Mouse (Mus musculus) splenic B cell, adult 2 months (primary cell): ENCODE measurements around the gene Wee1.
"Not testable (repeated sequence)": the region's sequence is repeated elsewhere in the genome, so short reads cannot be mapped to it uniquely, and the experiment has no call there.

Experiments used
- DNase-seq: peaks from one replicate; pipeline ENCODE4 v3.0.0-alpha.2; 2011; ENCODE audit warnings: low read depth, low spot score
- H3K27me3 ChIP-seq: 2 replicates; pipeline ENCODE4 v1.6.1; 2012; ENCODE audit warnings: mild to moderate bottlenecking, low read length, moderate library complexity, mixed read lengths; ENCODE audit not compliant: control insufficient read depth, poor library complexity, insufficient read depth, severe bottlenecking
- H3K36me3 ChIP-seq: 2 replicates; pipeline ENCODE4 v1.6.1; 2012; ENCODE audit warnings: mild to moderate bottlenecking, low read length, moderate library complexity, mixed read lengths; ENCODE audit not compliant: control insufficient read depth, poor library complexity, insufficient read depth, severe bottlenecking

Wee1 gene

GRCm38 (mm10) chr7:110110061-110110656 lies 11.7 kb upstream of the Wee1 start:
- Histone ChIP-seq H3K36me3 (no peaks in the 10 kb centered on the region), H3K27me3 (no peaks in the 10 kb centered on the region)
- DNase-seq: no peak

GRCm38 (mm10) chr7:110114699-110115098 lies 7.1 kb upstream of the Wee1 start:
- Histone ChIP-seq H3K36me3 (no peaks in the 10 kb centered on the region), H3K27me3 (no peaks in the 10 kb centered on the region)
- no peak for DNase-seq

GRCm38 (mm10) chr7:110116731-110117291 lies 5.0 kb upstream of the Wee1 start:
- Histone ChIP-seq H3K36me3 (no peaks in the 10 kb centered on the region), H3K27me3 (no peaks in the 10 kb centered on the region)
- no peak for DNase-seq

- H3K36me3 ChIP-seq: no peaks in the 10 kb centered on the region
- DNase-seq: no peak
Observed at GRCm38 (mm10) chr7:110118448-110118847, 3.4 kb upstream of the Wee1 start.

GRCm38 (mm10) chr7:110120157-110120784 lies 1.6 kb upstream of the Wee1 start:
- no peaks in the 10 kb centered on the region for H3K27me3 ChIP-seq
- DNase-seq: no peak
- H3K36me3 ChIP-seq: no peaks in the 10 kb centered on the region

More at GRCm38 (mm10) chr7:110118448-110118847, 3.4 kb upstream of the Wee1 start:
- no peaks in the 10 kb centered on the region for H3K27me3 ChIP-seq

- H3K27me3 ChIP-seq: no peaks in the 10 kb centered on the region
Observed at GRCm38 (mm10) chr7:110121162-110121515, 707 bp upstream of the Wee1 start.

GRCm38 (mm10) chr7:110122289-110122564 lies 381 bp downstream of the Wee1 start:
- Histone ChIP-seq H3K36me3 (no peaks in the 10 kb centered on the region), H3K27me3 (no peaks in the 10 kb centered on the region)
- no peak for DNase-seq

More at GRCm38 (mm10) chr7:110121162-110121515, 707 bp upstream of the Wee1 start:
- H3K36me3 ChIP-seq: no peaks in the 10 kb centered on the region
- no peak for DNase-seq

GRCm38 (mm10) chr7:110122565-110123422 lies 948 bp downstream of the Wee1 start:
- peak; percentile 70 for DNase-seq
- no peaks in the 10 kb centered on the region for H3K36me3 ChIP-seq
- H3K27me3 ChIP-seq: no peaks in the 10 kb centered on the region

- DNase-seq: peak; percentile 42
- Histone ChIP-seq H3K27me3 (no peaks in the 10 kb centered on the region), H3K36me3 (no peaks in the 10 kb centered on the region)
Observed at GRCm38 (mm10) chr7:110123844-110124555, 2.2 kb downstream of the Wee1 start.

GRCm38 (mm10) chr7:110128566-110128965 lies 6.7 kb downstream of the Wee1 start:
- no peaks in the 10 kb centered on the region for H3K27me3 ChIP-seq
- DNase-seq: no peak
- H3K36me3 ChIP-seq: no peaks in the 10 kb centered on the region

GRCm38 (mm10) chr7:110132272-110132671 lies 10.4 kb downstream of the Wee1 start:
- not testable (repeated sequence) for H3K36me3 ChIP-seq, H3K27me3 ChIP-seq, DNase-seq

GRCm38 (mm10) chr7:110133988-110134387 lies 12.1 kb downstream of the Wee1 start:
- 0 out of 2 replicates have a peak, but pooled peaks cover 3% of the 10 kb centered on the region for H3K36me3 ChIP-seq
- H3K27me3 ChIP-seq: no peaks in the 10 kb centered on the region
- DNase-seq: no peak

GRCm38 (mm10) chr7:110138538-110138937 lies 16.7 kb downstream of the Wee1 start:
- H3K27me3 ChIP-seq: no peaks in the 10 kb centered on the region
- 0 out of 2 replicates have a peak, but pooled peaks cover 5% of the 10 kb centered on the region for H3K36me3 ChIP-seq
- no peak for DNase-seq

- DNase-seq: no peak
- H3K27me3 ChIP-seq: no peaks in the 10 kb centered on the region
- H3K36me3 ChIP-seq: 0 out of 2 replicates have a peak, but pooled peaks cover 3% of the 10 kb centered on the region
Observed at GRCm38 (mm10) chr7:110143863-110144262, 22.0 kb downstream of the Wee1 start.
